ENCODE assay signal across 27 mouse cellular contexts in the genomic region with DNA sequence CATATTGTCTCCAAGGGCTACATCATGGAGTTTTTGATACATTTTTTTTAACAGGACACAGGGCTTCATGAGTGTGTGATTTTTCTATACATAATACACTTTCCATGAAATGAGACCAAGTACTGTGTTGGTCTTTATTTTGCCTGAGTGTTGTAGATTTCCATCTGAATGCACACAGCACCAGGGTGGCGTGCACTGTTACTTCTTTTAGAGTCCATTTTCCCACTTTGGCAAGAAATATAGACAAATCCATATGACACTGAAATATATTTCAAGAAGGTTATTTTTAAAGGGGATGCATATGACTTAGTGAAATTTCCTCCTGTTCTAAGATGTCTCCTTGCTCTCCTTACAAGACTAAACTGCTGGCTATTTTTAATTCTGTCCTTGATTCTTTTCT.
"Had no signal": no experiment of that assay in that cellular context is flagged by ENCODE, and none has a peak within 500 bp of the region (broad histone marks: within the 10 kb centered on the region; RNA-seq: fewer than 3 reads in every experiment).

No protein-coding gene starts in this region.

- H3K27ac ChIP-seq: embryonic facial prominence, embryonic 10.5 days; embryonic facial prominence, embryonic 12.5 days; embryonic facial prominence, embryonic 13.5 days; embryonic facial prominence, embryonic 15.5 days; forebrain, embryonic 12.5 days; forebrain, embryonic 13.5 days; forebrain, embryonic 15.5 days; gastrocnemius, adult 2 months; heart, adult 2 months; heart, embryonic 10.5 days had no signal

- H3K4me3 ChIP-seq: embryonic facial prominence, embryonic 10.5 days; embryonic facial prominence, embryonic 12.5 days; embryonic facial prominence, embryonic 13.5 days; embryonic facial prominence, embryonic 15.5 days; erythroblast, embryonic 14.5 days; forebrain, embryonic 12.5 days; forebrain, embryonic 13.5 days; forebrain, embryonic 15.5 days; gastrocnemius, adult 2 months; heart, adult 2 months; heart, embryonic 10.5 days had no signal

- DNase-seq: cerebellum, adult 8-10 months; cerebellum, adult 9-10 months; cerebellum, adult 9-11 months; cerebellum, postnatal 14 days; cerebellum, postnatal 25 days; cerebellum, postnatal 36 days; embryo, embryonic 11 days; forebrain, postnatal 0 days; gastrocnemius, adult 2 months; gastrocnemius, postnatal 10 days; gastrocnemius, postnatal 14 days; gastrocnemius, postnatal 25 days; gastrocnemius, postnatal 36 days; heart, adult 11 months; heart, adult 18-20 months; heart, adult 2 months had no signal

- H3K4me1 ChIP-seq: embryonic facial prominence, embryonic 10.5 days; embryonic facial prominence, embryonic 12.5 days; embryonic facial prominence, embryonic 13.5 days; embryonic facial prominence, embryonic 15.5 days; forebrain, embryonic 12.5 days; forebrain, embryonic 13.5 days; forebrain, embryonic 15.5 days; heart, embryonic 10.5 days had no signal

- ATAC-seq: forebrain, embryonic 13.5 days; forebrain, embryonic 14.5 days; forebrain, embryonic 15.5 days; forebrain, embryonic 16.5 days; forebrain, postnatal 0 days had no signal

- H3K9me3 ChIP-seq: embryonic facial prominence, embryonic 10.5 days; embryonic facial prominence, embryonic 12.5 days; embryonic facial prominence, embryonic 13.5 days; embryonic facial prominence, embryonic 15.5 days; forebrain, embryonic 12.5 days; forebrain, embryonic 13.5 days; forebrain, embryonic 15.5 days; heart, embryonic 10.5 days had no signal

- H3K36me3 ChIP-seq: embryonic facial prominence, embryonic 10.5 days; embryonic facial prominence, embryonic 12.5 days; embryonic facial prominence, embryonic 13.5 days; embryonic facial prominence, embryonic 15.5 days; forebrain, embryonic 12.5 days; forebrain, embryonic 15.5 days; heart, embryonic 10.5 days had no signal

- H3K27me3 ChIP-seq: embryonic facial prominence, embryonic 12.5 days; embryonic facial prominence, embryonic 13.5 days; embryonic facial prominence, embryonic 15.5 days; forebrain, embryonic 12.5 days; forebrain, embryonic 13.5 days; forebrain, embryonic 15.5 days had no signal
